Mouse (Mus musculus): Measurements from ENCODE around the gene Gm21663.
"Not testable (repeated sequence)": the region's sequence is repeated elsewhere in the genome, so short reads cannot be mapped to it uniquely, and the experiment has no call there.

The Gm21663 gene

GRCm38 (mm10) chr5:25942281-25942680, at the start of gene Gm21663:
TSS of gene Gm21663 (minus strand) at chr5:25942381.
- DNase-seq (ENCODE audit: low spot score in 2 of 2), result not testable (repeated sequence)

GRCm38 (mm10) chr5:25988550-25988949, 46.4 kb upstream of the Gm21663 start, which contains the start of gene Gm21698:
TSS of gene Gm21698 (minus strand) at chr5:25988650.
- DNase-seq (ENCODE audit: low spot score in 2 of 2), result not testable (repeated sequence)

DNA sequence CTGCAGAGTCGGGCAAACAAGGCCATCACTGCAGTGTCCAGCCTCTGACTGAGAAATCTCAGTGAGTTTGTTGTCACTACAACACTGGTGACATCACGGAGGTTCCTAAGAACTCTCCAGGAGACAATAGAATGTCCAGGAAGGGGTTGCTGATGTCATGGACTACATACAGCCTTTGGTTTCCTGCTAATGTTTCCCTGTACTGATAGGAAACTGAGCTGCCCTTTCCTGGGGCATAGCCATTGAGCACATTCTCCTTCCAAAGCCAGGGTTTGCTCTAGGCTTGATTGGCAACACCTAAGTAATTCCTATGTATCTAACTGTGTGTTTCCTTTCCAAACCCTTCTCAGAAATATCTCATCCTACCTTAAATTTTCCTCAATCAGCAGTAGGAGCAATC, 30.4 kb upstream of the Gm21663 start, which contains the start of gene Gm21680:
Gene Gm21680 (minus strand): TSS at position 101 of the 400 bp plus-strand sequence.
- not testable (repeated sequence) for DNase-seq (ENCODE audit: low spot score in 2 of 2)

DNA sequence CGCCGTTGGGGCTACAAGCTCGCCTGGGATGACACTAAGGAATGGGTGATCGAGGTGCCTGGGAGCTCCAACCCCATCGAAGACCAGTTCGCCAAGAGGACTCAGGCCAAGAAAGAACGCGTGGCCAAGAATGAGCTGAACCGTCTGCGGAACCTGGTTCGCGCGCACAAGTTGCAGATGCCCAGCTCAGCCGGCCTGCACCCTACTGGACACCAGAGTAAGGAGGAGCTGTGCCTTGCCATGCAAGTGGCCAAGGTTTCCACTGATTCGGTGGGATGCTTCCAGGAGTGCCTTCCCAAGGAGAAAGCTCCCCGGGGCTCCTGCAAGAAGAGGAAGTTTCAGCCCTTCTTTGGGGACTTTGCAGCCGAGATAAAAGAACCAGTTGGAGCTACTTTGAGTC, 14.9 kb upstream of the Gm21663 start:
- DNase-seq (ENCODE audit: low spot score in 2 of 2), result not testable (repeated sequence)

- DNase-seq (ENCODE audit: low spot score in 2 of 2), result not testable (repeated sequence)
Observed at GRCm38 (mm10) chr5:25956611-25957010, 14.4 kb upstream of the Gm21663 start.

- not testable (repeated sequence) for DNase-seq (ENCODE audit: low spot score in 2 of 2)
Observed at GRCm38 (mm10) chr5:25954317-25954716, 12.1 kb upstream of the Gm21663 start, which contains the start of gene Gm21671. TSS of gene Gm21671 (minus strand) at chr5:25954417.

GRCm38 (mm10) chr5:25945391-25945790, 3.2 kb upstream of the Gm21663 start:
- not testable (repeated sequence) for DNase-seq (ENCODE audit: low spot score in 2 of 2)

GRCm38 (mm10) chr5:25891321-25891720, 50.9 kb downstream of the Gm21663 start:
- DNase-seq (ENCODE audit: low spot score in 2 of 2), result no peak

DNA sequence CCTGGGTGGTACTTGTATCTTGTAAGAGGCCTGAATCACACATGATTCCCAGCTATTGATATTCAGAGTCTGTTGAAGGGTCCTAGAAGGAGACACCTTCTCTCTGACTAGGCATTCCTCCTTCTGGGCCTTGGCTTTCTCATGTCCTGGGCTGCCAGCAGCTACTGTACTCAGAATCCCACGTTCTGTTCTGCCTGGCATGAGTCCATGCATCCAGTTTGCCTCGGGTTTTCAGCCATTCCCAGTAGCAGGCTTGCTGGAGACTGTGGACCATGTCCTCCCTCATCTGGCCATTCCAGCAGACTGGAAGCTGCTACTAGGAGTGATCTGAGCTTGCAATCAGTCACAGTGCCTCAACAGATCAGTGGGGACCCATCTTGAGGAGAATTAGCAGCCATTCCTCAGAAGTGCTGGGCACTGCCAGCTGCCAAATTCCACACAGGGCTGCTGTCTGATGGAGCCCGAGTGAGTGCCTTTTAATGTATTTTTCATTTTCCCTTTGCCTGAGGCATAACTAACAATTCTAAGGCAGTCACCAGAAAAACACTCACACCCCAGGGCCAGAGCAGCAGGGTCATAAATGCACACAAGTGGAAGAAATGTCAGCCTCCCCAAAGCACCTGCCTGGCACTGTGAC, 52.3 kb downstream of the Gm21663 start:
- no peak for DNase-seq (ENCODE audit: low spot score in 2 of 2)

DNA sequence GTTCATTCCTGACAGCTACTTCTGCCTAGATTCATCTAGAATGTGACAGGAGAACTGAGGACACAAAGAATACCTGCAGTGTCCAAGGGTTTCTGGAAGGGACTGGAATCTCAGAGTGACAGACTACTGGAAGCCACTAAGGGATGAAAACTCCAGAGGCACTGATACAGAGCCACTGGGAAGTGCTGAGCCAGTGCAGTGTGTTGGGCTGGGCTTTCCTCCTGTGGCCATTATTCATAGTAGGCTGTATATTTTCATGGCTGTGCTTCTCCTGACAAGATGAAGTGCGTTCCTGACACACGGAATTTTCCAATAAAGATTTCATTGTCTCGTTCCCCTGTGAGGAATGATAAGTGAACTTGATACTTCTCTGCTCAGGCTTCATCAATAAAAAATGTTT, 55.5 kb downstream of the Gm21663 start:
- no peak for DNase-seq (ENCODE audit: low spot score in 2 of 2)

All from natural killer cell, adult 2 months (primary cell).